Mouse (Mus musculus) heart, embryonic 15.5 days (tissue): ENCODE results near the gene Dock8. TPM values are rescaled to one million over a fixed set of nuclear protein-coding genes. Genes with fewer than 3 reads are reported as not detected.
"Not testable (repeated sequence)": the region's sequence is repeated elsewhere in the genome, so short reads cannot be mapped to it uniquely, and the experiment has no call there.

Experiments used
- ATAC-seq: fragments of 200-750 bp; cut with Nextera tagmentation; replicated peaks from 2 replicates; pipeline ENCODE4 v1.8.0; 2017; ENCODE audit warnings: low read depth, moderate TSS enrichment; ENCODE audit not compliant: insufficient number of reproducible peaks, insufficient read depth, low FRiP score
- H3K27ac ChIP-seq: fragments of 300-500 bp; sonication (generic); 2 replicates; pipeline ENCODE4 v1.5.1; 2015; ENCODE audit warnings: mild to moderate bottlenecking, inconsistent platforms
- H3K27me3 ChIP-seq: fragments of 300-500 bp; sonication (generic); 2 replicates; pipeline ENCODE4 v1.6.1; 2015; ENCODE audit warnings: inconsistent platforms
- H3K36me3 ChIP-seq: fragments of 300-500 bp; sonication (generic); 2 replicates; pipeline ENCODE4 v1.6.1; 2015; ENCODE audit warnings: mild to moderate bottlenecking, inconsistent platforms
- H3K4me1 ChIP-seq: fragments of 300-500 bp; sonication (generic); replicated peaks from 2 replicates; pipeline ENCODE4 v1.6.1; 2015; ENCODE audit warnings: inconsistent platforms
- H3K4me2 ChIP-seq: fragments of 300-500 bp; sonication (generic); 2 replicates; pipeline ENCODE4 v1.6.1; 2015; ENCODE audit warnings: inconsistent platforms, mild to moderate bottlenecking, moderate library complexity
- H3K4me3 ChIP-seq: fragments of 300-500 bp; sonication (generic); 2 replicates; pipeline ENCODE4 v1.5.1; 2015; ENCODE audit warnings: mild to moderate bottlenecking, inconsistent platforms
- H3K9ac ChIP-seq: fragments of 300-500 bp; sonication (generic); 2 replicates; pipeline ENCODE4 v1.6.1; 2015; ENCODE audit warnings: mild to moderate bottlenecking, inconsistent platforms
- H3K9me3 ChIP-seq: fragments of 300-500 bp; sonication (generic); replicated peaks from 2 replicates; pipeline ENCODE4 v1.6.1; 2016; ENCODE audit warnings: inconsistent platforms
- WGBS: fragments of 180-500 bp; shearing (Covaris S2); methylation state at CpG from one replicate; pipeline ENCODE4 v1.1.7; 2015; ENCODE audit warnings: mixed read lengths; 5-methylcytosine and 5-hydroxymethylcytosine counted together
- polyA plus RNA-seq: library from polyadenylated mRNA; unstranded; fragments of >200 nt; fragmentation: Nextera tagmentation; extraction: Ambion mirVana; gene quantifications from 2 replicates; pipeline ENCODE4 v1.2.1, GENCODE M21; 2015

Gene Dock8
- polyA plus RNA-seq, 1 experiment from 2014 or later: 3.8 TPM

DNA sequence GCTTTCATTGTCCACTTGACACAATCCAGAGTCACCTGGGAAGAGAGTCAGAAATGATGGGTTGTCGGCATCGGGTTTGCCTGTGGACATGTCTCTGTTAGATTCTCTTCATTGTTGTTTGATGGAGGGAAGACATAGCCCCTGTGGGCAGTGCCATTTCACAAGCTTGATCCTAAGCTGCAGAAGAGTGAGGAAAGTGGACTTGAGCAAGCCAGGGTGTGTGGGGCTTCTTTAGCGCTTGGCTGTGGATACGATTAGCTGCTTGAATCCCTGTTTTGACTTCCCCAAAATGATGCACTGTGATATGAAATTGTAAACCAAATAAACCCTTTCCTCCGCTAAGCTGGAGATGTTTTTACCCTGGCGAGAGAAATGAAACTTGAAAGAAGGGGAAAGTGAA, 2.7 kb downstream of the Dock8 start:
- no peak for ATAC-seq
- peaks cover 19% of the 10 kb centered on the region for H3K4me1 ChIP-seq
- no peak overlapping the region for H3K4me2 ChIP-seq
- no peak overlapping the region for H3K9ac ChIP-seq
- H3K27ac ChIP-seq: no peak overlapping the region
- H3K36me3 ChIP-seq: no peaks in the 10 kb centered on the region
- no peak overlapping the region for H3K4me3 ChIP-seq
- peaks cover 17% of the 10 kb centered on the region for H3K27me3 ChIP-seq
- H3K9me3 ChIP-seq: no peaks in the 10 kb centered on the region
- WGBS: 78% methylated on average over 6 of the region's 6 CpGs

DNA sequence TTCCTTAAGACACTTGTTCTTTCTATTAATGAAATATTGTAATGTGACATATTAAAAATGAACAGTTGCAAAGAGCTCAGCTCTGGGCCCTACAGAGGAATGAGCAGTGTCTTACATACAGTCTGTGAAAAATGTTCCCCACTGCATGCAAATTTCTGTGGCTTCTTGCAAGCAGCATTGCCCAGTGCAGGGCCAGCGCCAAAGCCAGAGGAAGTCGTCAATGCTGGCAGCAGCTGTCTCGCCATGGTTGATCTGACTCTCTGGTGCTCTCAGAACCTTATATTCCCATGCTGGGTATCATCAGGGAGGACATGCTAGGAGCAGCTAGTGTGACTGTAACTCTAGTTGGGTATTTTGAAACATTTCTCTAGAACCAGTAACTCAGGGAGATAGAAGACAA, 3.5 kb downstream of the Dock8 start:
- ATAC-seq: no peak
- no peak overlapping the region for H3K27ac ChIP-seq
- H3K4me2 ChIP-seq: no peak overlapping the region
- WGBS: 79% methylated on average over 3 of the region's 3 CpGs
- peaks cover 19% of the 10 kb centered on the region for H3K4me1 ChIP-seq
- no peaks in the 10 kb centered on the region for H3K36me3 ChIP-seq
- no peaks in the 10 kb centered on the region for H3K9me3 ChIP-seq
- H3K9ac ChIP-seq: no peak overlapping the region
- peaks cover 17% of the 10 kb centered on the region for H3K27me3 ChIP-seq
- H3K4me3 ChIP-seq: no peak overlapping the region

DNA sequence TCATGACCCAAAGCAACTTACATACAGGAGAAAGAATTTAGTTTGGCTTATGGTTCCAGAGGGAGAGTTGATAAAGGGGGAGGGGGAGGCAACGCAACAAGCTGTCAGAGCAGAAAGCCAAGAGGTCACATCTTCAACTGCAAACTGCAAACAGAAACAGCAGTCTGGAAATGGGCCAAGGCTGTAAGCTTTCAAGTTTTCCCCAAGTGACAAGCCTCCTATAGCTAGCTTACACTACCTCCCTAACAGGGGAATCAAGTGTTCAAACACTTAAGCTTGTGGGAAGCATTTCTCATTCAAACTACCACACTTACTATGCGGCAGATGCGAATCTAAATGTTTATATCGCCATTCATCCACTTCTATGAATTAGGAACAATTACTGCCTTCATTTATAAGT, 4.5 kb downstream of the Dock8 start:
- WGBS: 48% methylated on average over 4 of the region's 4 CpGs
- peaks cover 19% of the 10 kb centered on the region for H3K4me1 ChIP-seq
- H3K36me3 ChIP-seq: no peaks in the 10 kb centered on the region
- H3K27ac ChIP-seq: no peak overlapping the region
- ATAC-seq: no peak
- no peaks in the 10 kb centered on the region for H3K9me3 ChIP-seq
- H3K4me3 ChIP-seq: no peak overlapping the region
- H3K4me2 ChIP-seq: no peak overlapping the region
- H3K9ac ChIP-seq: no peak overlapping the region
- H3K27me3 ChIP-seq: peaks cover 13% of the 10 kb centered on the region

DNA sequence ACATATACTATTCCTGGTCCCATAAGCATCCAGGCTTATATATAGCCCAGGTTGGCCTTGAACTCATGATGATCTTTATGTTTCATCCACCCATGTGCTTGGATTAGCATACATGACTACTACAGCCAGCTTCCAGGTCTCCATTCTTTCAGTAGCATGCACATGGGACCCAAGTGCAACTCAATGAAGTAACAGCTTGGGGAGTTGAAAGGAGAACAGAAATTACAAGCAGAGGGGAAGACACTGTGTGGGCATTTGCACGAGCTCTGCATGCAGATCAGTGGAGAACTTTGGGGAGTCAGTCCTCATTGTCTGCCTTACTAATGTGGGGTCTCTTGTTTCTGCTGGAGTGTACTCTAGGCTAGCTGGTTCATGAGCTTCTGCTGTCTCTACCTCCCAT, 7.4 kb downstream of the Dock8 start:
- Histone ChIP-seq H3K4me3 (no peak overlapping the region), H3K36me3 (no peaks in the 10 kb centered on the region), H3K9ac (no peak overlapping the region), H3K4me2 (no peak overlapping the region), H3K9me3 (no peaks in the 10 kb centered on the region), H3K27ac (no peak overlapping the region), H3K4me1 (peaks cover 9% of the 10 kb centered on the region), H3K27me3 (no peaks in the 10 kb centered on the region; the same call in 1 of the 2 replicates)
- no peak for ATAC-seq
- WGBS: 73% methylated on average over 1 of the region's 1 CpGs

DNA sequence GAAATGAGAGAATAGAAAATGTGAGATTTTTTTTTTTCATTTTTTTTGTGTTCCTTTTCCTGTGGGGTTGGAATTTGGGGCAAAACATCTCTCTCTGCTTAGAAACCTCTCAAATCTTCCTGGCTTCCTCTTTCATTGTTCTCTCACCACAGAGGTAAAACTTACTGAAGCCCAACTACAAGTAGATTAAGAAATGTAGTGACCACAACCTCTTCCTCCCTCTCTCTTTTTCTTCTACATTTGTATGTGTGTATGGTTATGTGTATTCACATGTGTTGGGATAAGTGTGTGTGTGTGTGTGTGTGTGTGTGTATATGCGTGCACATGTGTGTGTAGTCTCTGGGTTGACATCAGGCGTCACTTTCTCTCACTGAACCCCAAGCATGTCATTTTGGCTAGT, 9.2 kb downstream of the Dock8 start:
- 84% methylated on average over 2 of the region's 2 CpGs for WGBS
- Histone ChIP-seq H3K27ac (no peak overlapping the region), H3K9ac (no peak overlapping the region), H3K27me3 (no peaks in the 10 kb centered on the region), H3K4me2 (no peak overlapping the region), H3K4me3 (no peak overlapping the region), H3K4me1 (peaks cover 9% of the 10 kb centered on the region), H3K9me3 (no peaks in the 10 kb centered on the region), H3K36me3 (no peaks in the 10 kb centered on the region)
- ATAC-seq: no peak

DNA sequence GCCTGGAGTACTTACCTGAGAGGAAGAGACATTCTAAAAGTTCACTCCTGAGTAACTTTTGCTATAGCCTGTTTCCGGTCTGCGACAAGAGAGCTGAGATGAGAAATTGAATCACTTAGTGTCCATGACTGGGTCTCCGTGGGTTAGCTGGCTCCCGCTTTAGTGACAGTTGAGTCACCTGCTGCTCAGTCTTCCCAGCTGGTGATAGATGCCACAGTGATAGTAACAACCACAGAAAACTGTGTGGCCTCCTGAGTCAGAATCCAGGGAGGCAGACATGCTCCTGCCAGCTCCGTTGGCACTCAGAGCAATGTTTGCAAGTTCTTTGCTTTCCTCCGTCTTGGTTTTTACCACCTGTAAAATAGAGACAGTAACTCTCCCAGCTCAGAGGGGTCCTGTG, 23.4 kb downstream of the Dock8 start:
- H3K4me1 ChIP-seq: no peaks in the 10 kb centered on the region
- no peak for ATAC-seq
- no peaks in the 10 kb centered on the region for H3K27me3 ChIP-seq
- no peak overlapping the region for H3K4me2 ChIP-seq
- H3K4me3 ChIP-seq: no peak overlapping the region
- 80% methylated on average over 6 of the region's 6 CpGs for WGBS
- H3K9me3 ChIP-seq: no peaks in the 10 kb centered on the region
- no peak overlapping the region for H3K9ac ChIP-seq
- H3K36me3 ChIP-seq: no peaks in the 10 kb centered on the region
- no peak overlapping the region for H3K27ac ChIP-seq

DNA sequence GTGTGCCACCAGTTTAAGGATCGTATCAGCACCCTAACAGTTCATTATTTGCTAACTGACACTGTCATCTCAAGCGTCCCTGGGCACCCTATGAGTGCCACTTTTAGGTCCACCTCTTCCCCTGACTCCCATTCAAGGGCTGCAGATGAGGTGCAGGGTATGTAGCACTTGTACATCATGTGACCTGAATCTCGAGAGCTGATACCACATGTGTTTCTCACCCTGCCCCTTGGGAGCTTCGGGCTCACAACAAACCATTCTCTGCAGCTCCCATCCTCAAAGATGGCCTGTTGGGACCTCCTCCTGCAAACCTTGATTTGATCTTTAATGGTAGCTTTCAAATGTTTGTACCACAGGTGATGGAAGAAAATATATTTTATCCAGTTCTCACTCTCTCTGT, 32.4 kb downstream of the Dock8 start:
- H3K9ac ChIP-seq: no peak overlapping the region
- H3K27me3 ChIP-seq: no peaks in the 10 kb centered on the region
- H3K4me3 ChIP-seq: no peak overlapping the region
- 67% methylated on average over 4 of the region's 4 CpGs for WGBS
- no peak overlapping the region for H3K27ac ChIP-seq
- H3K4me2 ChIP-seq: no peak overlapping the region
- no peak for ATAC-seq
- no peaks in the 10 kb centered on the region for H3K9me3 ChIP-seq
- H3K36me3 ChIP-seq: no peaks in the 10 kb centered on the region
- no peaks in the 10 kb centered on the region; the same call in 1 of the 2 replicates for H3K4me1 ChIP-seq

DNA sequence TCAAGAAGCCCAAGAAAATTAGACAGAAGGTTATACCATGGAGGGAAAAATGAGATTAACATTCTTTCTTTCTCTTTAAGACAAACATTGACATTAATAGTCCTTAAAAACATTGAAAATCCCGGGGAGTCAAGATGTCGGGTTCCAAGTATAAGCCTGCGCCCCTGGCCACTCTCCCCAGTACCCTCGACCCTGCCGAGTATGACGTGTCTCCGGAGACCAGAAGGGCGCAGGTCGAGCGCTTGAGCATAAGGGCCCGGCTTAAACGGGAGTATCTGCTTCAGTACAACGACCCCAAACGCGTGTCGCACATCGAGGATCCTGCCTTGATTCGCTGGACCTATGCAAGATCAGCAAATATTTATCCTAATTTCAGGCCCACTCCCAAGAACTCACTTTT, 33.7 kb downstream of the Dock8 start:
- not testable (repeated sequence) for H3K4me2 ChIP-seq, H3K4me3 ChIP-seq, H3K27ac ChIP-seq, H3K9ac ChIP-seq, H3K4me1 ChIP-seq, H3K27me3 ChIP-seq, H3K9me3 ChIP-seq, H3K36me3 ChIP-seq, ATAC-seq
- WGBS: 85% methylated on average over 9 of the region's 18 CpGs

DNA sequence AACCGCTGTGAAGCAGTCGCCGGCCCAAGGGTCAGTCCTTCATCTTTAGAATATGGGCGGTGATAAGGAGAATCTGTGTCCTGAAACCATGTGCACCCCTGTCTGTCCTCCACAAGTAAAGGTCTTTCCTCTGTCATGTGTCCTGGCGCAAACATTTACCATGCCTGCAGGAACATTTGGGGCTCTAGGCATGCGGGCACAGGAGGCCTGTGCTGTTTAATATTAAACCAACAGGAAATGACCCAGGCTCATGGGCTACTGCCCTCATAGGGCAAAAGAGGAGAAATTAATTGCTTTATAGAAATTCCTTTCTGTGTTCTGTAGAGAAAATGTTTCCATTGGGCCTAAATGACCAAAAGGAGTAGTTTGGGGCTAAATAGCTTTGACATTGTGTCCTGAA, 36.5 kb downstream of the Dock8 start:
- Histone ChIP-seq H3K4me2 (no peak overlapping the region), H3K27ac (no peak overlapping the region), H3K4me3 (no peak overlapping the region), H3K9ac (no peak overlapping the region), H3K36me3 (no peaks in the 10 kb centered on the region), H3K27me3 (no peaks in the 10 kb centered on the region), H3K4me1 (no peaks in the 10 kb centered on the region; the same call in 1 of the 2 replicates), H3K9me3 (no peaks in the 10 kb centered on the region)
- WGBS: 86% methylated on average over 6 of the region's 6 CpGs
- no peak for ATAC-seq

DNA sequence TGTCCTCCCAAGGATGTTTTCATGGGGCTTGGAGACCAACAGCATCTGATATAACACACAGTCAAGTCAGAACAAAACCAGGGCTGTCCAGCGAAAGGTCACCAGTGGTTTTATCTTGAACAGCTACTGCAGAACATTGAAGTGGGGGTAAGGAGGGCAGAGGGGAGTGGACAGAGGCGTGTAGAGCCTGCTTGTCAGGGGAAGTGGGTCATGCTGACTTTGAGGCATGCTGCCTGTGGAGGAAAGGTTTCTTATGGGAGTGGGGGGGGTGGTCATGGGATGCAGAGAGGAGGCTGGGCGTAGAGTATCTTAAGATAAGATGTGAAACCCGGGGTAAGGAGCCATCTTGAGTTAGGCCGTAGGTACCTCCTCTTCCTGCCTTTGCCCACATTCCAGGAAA, 37.5 kb downstream of the Dock8 start:
- Histone ChIP-seq H3K9me3 (no peaks in the 10 kb centered on the region), H3K4me3 (no peak overlapping the region), H3K36me3 (no peaks in the 10 kb centered on the region), H3K4me1 (no peaks in the 10 kb centered on the region; the same call in 1 of the 2 replicates), H3K9ac (no peak overlapping the region), H3K27ac (no peak overlapping the region), H3K4me2 (no peak overlapping the region), H3K27me3 (no peaks in the 10 kb centered on the region)
- 44% methylated on average over 5 of the region's 5 CpGs for WGBS
- ATAC-seq: no peak

DNA sequence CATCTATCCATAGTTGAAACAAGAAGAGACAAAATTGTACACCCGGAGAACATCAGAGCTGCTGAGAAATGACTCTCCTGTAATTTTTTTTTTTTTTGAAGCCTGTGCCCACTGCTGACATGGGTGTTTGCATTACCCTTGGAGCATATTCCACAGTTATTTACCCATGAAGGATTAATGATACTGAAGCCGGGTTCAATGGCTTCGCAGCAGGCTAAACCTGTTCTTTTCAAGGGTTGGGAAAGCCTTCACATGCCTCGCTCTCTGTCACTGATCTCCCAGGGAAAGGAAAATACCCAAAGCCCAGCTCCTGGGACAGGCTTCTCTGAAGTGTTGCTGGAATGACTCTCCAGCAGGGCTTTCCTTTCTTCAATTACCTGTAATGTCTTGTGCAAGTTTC, 37.9 kb downstream of the Dock8 start:
- Histone ChIP-seq H3K9ac (no peak overlapping the region), H3K4me2 (no peak overlapping the region), H3K9me3 (no peaks in the 10 kb centered on the region), H3K4me3 (no peak overlapping the region), H3K4me1 (no peaks in the 10 kb centered on the region; the same call in 1 of the 2 replicates), H3K27ac (no peak overlapping the region), H3K36me3 (no peaks in the 10 kb centered on the region), H3K27me3 (no peaks in the 10 kb centered on the region)
- no peak for ATAC-seq
- 81% methylated on average over 4 of the region's 4 CpGs for WGBS

DNA sequence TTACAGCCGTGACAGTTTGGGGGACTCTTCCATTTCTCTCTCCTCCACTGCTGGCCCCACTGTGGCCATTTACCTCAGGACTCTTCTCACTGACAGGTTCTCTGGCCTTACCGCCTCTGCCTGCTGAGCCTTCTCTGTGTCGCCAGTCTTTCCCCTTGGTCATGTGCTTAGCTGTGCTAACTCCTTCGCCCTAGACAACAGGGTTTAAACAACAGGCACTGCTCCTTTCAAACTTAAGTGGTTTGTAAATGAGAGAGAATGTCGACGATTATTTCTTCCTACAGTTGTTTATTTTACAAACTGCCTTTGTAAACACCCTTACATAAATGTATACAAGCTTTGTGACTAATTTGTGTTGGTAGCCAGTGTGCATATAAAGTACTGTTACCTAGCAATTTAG, 39.0 kb downstream of the Dock8 start:
- Histone ChIP-seq H3K27me3 (no peaks in the 10 kb centered on the region), H3K27ac (no peak overlapping the region), H3K9ac (no peak overlapping the region), H3K36me3 (no peaks in the 10 kb centered on the region), H3K4me3 (no peak overlapping the region), H3K4me2 (no peak overlapping the region), H3K9me3 (no peaks in the 10 kb centered on the region), H3K4me1 (no peaks in the 10 kb centered on the region; the same call in 1 of the 2 replicates)
- no peak for ATAC-seq
- 57% methylated on average over 6 of the region's 6 CpGs for WGBS
